Mouse (Mus musculus): ENCODE data around the gene Metap2.
"Not testable (repeated sequence)": the region's sequence is repeated elsewhere in the genome, so short reads cannot be mapped to it uniquely, and the experiment has no call there.

Gene Metap2

GRCm38 (mm10) chr10:93834394-93834745 lies 62.5 kb downstream of the Metap2 start:
- DNase-seq = no peak

GRCm38 (mm10) chr10:93833699-93834393 lies 63.0 kb downstream of the Metap2 start:
- peak; percentile 30 for DNase-seq

GRCm38 (mm10) chr10:93833370-93833698 lies 63.6 kb downstream of the Metap2 start:
- no peak for DNase-seq

GRCm38 (mm10) chr10:93832811-93833210 lies 64.1 kb downstream of the Metap2 start:
- DNase-seq = no peak

GRCm38 (mm10) chr10:93831730-93832574 lies 64.9 kb downstream of the Metap2 start:
- no peak for DNase-seq

- no peak for DNase-seq
Observed at GRCm38 (mm10) chr10:93830931-93831729, 65.8 kb downstream of the Metap2 start, which contains the start of gene Usp44. Usp44 (plus strand) TSS chr10:93831555.

GRCm38 (mm10) chr10:93829898-93830831 lies 66.7 kb downstream of the Metap2 start:
- no peak for DNase-seq

- DNase-seq = peak; percentile 64
Observed at GRCm38 (mm10) chr10:93818661-93819060, 78.2 kb downstream of the Metap2 start.

GRCm38 (mm10) chr10:93813755-93814154 lies 83.1 kb downstream of the Metap2 start:
- no peak for DNase-seq

GRCm38 (mm10) chr10:93812774-93813415 lies 84.0 kb downstream of the Metap2 start:
- DNase-seq = peak; percentile 71

GRCm38 (mm10) chr10:93812098-93812497 lies 84.8 kb downstream of the Metap2 start:
- no peak for DNase-seq

GRCm38 (mm10) chr10:93810590-93811185 lies 86.2 kb downstream of the Metap2 start:
- DNase-seq = peak; percentile 85

GRCm38 (mm10) chr10:93809438-93809837 lies 87.5 kb downstream of the Metap2 start:
- not testable (repeated sequence) for DNase-seq
